Mouse (Mus musculus) intestine, postnatal 0 days (tissue): Measurements from ENCODE around the gene C2cd4d. TPM values are rescaled to one million over a fixed set of nuclear protein-coding genes. Genes with fewer than 3 reads are reported as not detected.
A peak's percentile ranks its signal among the peaks of the same experiment; 100 is the strongest.

ENCODE experiments used
- ATAC-seq: fragments of 200-750 bp; cut with Nextera tagmentation; 2 replicates; pipeline ENCODE4 v1.8.0; 2017; ENCODE audit warnings: mild to moderate bottlenecking, moderate TSS enrichment, moderate library complexity
- H3K27ac ChIP-seq: fragments of 300-500 bp; sonication (generic); 2 replicates; pipeline ENCODE4 v1.5.1; 2014; ENCODE audit warnings: mild to moderate bottlenecking, low read depth, low read length, moderate library complexity
- H3K27me3 ChIP-seq: fragments of 300-500 bp; sonication (generic); replicated peaks from 2 replicates; pipeline ENCODE4 v1.6.1; 2014; ENCODE audit warnings: low read length, mixed read lengths; ENCODE audit not compliant: control insufficient read depth, insufficient read depth
- H3K36me3 ChIP-seq: fragments of 300-500 bp; sonication (generic); 2 replicates; pipeline ENCODE4 v1.6.1; 2014; ENCODE audit warnings: mild to moderate bottlenecking, moderate library complexity; ENCODE audit not compliant: control insufficient read depth, insufficient read depth
- H3K4me1 ChIP-seq: fragments of 300-500 bp; sonication (generic); replicated peaks from 2 replicates; pipeline ENCODE4 v1.6.1; 2014; ENCODE audit warnings: antibody characterized with exemption, low read length, mixed read lengths; ENCODE audit not compliant: control insufficient read depth, insufficient read depth
- H3K4me2 ChIP-seq: fragments of 300-500 bp; sonication (generic); replicated peaks from 2 replicates; pipeline ENCODE4 v1.6.1; 2014; ENCODE audit warnings: low read depth, mild to moderate bottlenecking, moderate library complexity
- H3K4me3 ChIP-seq: fragments of 300-500 bp; sonication (generic); 2 replicates; pipeline ENCODE4 v1.5.1; 2014; ENCODE audit warnings: low read depth, low read length
- H3K9ac ChIP-seq: fragments of 300-500 bp; sonication (generic); 2 replicates; pipeline ENCODE4 v1.6.1; 2014; ENCODE audit warnings: mild to moderate bottlenecking, low read depth, low read length
- H3K9me3 ChIP-seq: fragments of 300-500 bp; sonication (generic); 2 replicates; pipeline ENCODE4 v1.6.1; 2016; ENCODE audit warnings: mixed run types; ENCODE audit not compliant: control insufficient read depth
- CTCF ChIP-seq: sonication (generic); IDR thresholded peaks from 2 replicates; pipeline ENCODE4 v1.5.1; 2016; ENCODE audit warnings: low read depth, mild to moderate bottlenecking, control low read depth, antibody characterized with exemption, moderate library complexity
- WGBS: fragments of 180-500 bp; shearing (Covaris S2); extraction: QIAGEN DNeasy Blood & Tissue Kit; methylation state at CpG from one replicate; pipeline ENCODE4 v1.1.7; 2014; 5-methylcytosine and 5-hydroxymethylcytosine counted together
- polyA plus RNA-seq: library from polyadenylated mRNA; unstranded; fragments of >200 nt; fragmentation: Nextera tagmentation; extraction: Ambion mirVana; gene quantifications from 2 replicates; pipeline ENCODE4 v1.2.1, GENCODE M21; 2015

The C2cd4d gene
- polyA plus RNA-seq, 1 experiment from 2014 or later: 0.87 TPM

DNA sequence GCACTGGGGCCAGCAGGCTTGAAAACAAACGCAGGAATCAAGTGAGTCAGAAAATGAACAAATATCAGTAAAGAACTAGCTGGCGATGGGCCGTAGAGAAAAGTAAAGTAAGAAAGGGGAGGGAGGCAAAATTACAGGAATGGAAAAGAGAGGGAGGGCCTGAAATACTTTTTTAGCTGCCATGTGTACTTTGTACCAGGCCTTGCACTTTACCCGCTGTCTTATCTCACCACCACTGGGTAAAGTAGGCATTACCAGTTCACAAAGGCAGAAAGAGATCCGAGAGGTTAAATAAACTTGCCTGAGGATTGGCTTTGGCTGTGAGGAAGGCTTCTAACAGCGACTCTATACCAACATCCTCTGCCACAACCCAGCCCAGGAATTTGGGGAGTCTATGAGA is 5.3 kb downstream of the C2cd4d start:
- no peak for TF ChIP-seq CTCF
- peak; percentile 13; the same call in 1 of the 2 replicates for ATAC-seq
- WGBS: 43% methylated on average over 6 of the region's 6 CpGs
- 0 out of 2 replicates have a peak overlapping the region, but pooled peaks have one; percentile 9 for H3K4me2 ChIP-seq
- H3K36me3 ChIP-seq: no peaks in the 10 kb centered on the region
- no peak overlapping the region for H3K9ac ChIP-seq
- H3K27ac ChIP-seq: peak overlapping the region; percentile 76
- no peaks in the 10 kb centered on the region for H3K27me3 ChIP-seq
- H3K9me3 ChIP-seq: no peaks in the 10 kb centered on the region
- no peaks in the 10 kb centered on the region; the same call in 1 of the 2 replicates for H3K4me1 ChIP-seq
- no peak overlapping the region for H3K4me3 ChIP-seq

DNA sequence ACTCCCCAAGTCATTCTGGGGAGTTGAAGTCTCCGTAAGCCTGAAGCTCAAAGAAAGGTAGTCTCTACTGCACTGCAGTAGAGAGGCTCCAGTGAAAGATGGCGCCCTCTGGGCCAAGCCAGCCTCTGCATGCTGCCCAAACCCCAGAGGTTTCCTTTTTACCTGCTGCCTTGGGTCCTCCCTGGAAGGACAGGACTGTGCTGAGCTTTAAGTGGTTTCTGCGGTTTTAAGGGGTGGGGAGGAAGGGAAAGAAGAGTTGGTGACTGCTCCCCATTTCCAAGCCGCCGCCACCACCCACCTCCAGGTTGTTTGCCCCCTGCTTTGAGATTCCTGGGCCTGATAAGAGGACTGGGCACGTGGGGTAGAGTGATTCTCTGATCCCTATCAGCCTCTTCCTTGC is 6.4 kb downstream of the C2cd4d start:
- Histone ChIP-seq H3K4me3 (no peak overlapping the region), H3K4me1 (peaks cover 1% of the 10 kb centered on the region; the same call in 1 of the 2 replicates)
- TF ChIP-seq CTCF: no peak

DNA sequence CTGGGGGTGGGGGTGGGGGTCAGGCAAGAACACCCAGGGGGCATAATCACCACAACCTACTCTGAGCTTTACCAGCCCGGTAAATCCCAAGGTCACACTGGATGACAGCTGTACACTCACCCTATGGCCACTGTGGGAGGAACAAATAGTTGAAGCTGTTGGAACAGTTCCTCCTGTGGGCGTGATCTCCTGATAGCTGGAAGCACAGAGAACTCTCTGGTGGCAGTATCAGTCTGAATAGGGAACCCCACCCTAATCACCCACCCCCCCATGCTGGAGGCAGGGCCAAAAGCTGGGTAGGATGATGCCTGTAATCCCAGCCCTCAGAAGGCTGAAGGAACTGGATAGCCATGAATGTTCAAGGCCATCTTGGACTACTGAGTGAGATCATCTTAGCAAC is 7.5 kb downstream of the C2cd4d start:
- Histone ChIP-seq H3K27ac (no peak overlapping the region), H3K9me3 (no peaks in the 10 kb centered on the region), H3K36me3 (no peaks in the 10 kb centered on the region), H3K4me1 (peaks cover 8% of the 10 kb centered on the region; the same call in 1 of the 2 replicates), H3K4me2 (no peak overlapping the region), H3K9ac (no peak overlapping the region), H3K27me3 (no peaks in the 10 kb centered on the region), H3K4me3 (no peak overlapping the region)
- no peak for ATAC-seq
- TF ChIP-seq CTCF: no peak
- WGBS: 25% methylated on average over 2 of the region's 2 CpGs

More for the DNA sequence above, 6.4 kb downstream of the C2cd4d start:
- H3K36me3 ChIP-seq: no peaks in the 10 kb centered on the region
- ATAC-seq: no peak
- no peak overlapping the region for H3K4me2 ChIP-seq
- no peak overlapping the region for H3K9ac ChIP-seq
- H3K9me3 ChIP-seq: no peaks in the 10 kb centered on the region
- no peak overlapping the region for H3K27ac ChIP-seq
- 64% methylated on average over 6 of the region's 6 CpGs for WGBS
- H3K27me3 ChIP-seq: no peaks in the 10 kb centered on the region

DNA sequence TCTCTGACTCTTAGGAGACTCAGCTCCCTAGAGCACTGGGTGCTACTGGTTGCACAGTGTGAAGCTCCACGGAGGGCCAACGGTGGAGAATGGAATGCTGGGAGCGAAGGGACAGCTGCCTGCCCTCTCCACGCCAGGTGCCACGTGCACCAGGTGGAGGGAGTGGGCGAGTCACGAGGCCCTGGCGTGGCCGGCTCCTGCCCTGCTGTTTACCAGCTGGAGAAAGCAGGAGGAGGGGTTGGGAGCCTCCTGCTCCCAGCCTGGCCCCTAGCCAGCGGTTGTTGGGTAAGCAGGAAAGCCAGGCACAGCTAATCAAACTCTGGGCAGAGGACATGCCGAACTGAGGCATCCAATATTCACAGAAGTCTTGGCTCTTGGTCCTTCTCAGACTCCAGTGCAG is 9.4 kb downstream of the C2cd4d start:
- 3% methylated on average over 11 of the region's 11 CpGs for WGBS
- H3K4me3 ChIP-seq: no peak overlapping the region
- TF ChIP-seq CTCF: no peak
- no peaks in the 10 kb centered on the region for H3K27me3 ChIP-seq
- H3K27ac ChIP-seq: peak overlapping the region; percentile 5; the same call in 1 of the 2 replicates
- peak overlapping the region; percentile 71 for H3K4me2 ChIP-seq
- H3K9me3 ChIP-seq: no peaks in the 10 kb centered on the region
- peaks cover 4% of the 10 kb centered on the region; the same call in 1 of the 2 replicates for H3K36me3 ChIP-seq
- peaks cover 11% of the 10 kb centered on the region; the same call in 1 of the 2 replicates for H3K4me1 ChIP-seq
- peak; percentile 79 for ATAC-seq
- no peak overlapping the region for H3K9ac ChIP-seq

GRCm38 (mm10) chr3:94372038-94372437 is 9.8 kb downstream of the C2cd4d start:
- no peaks in the 10 kb centered on the region for H3K27me3 ChIP-seq
- no peaks in the 10 kb centered on the region for H3K9me3 ChIP-seq
- H3K4me1 ChIP-seq: peaks cover 11% of the 10 kb centered on the region; the same call in 1 of the 2 replicates
- no peak overlapping the region for H3K4me3 ChIP-seq
- no peak for ATAC-seq
- H3K9ac ChIP-seq: no peak overlapping the region
- no peak overlapping the region; the same call in 1 of the 2 replicates for H3K27ac ChIP-seq
- TF ChIP-seq CTCF: no peak
- peak overlapping the region; percentile 71 for H3K4me2 ChIP-seq
- H3K36me3 ChIP-seq: peaks cover 4% of the 10 kb centered on the region; the same call in 1 of the 2 replicates
- WGBS: 8% methylated on average over 3 of the region's 3 CpGs

DNA sequence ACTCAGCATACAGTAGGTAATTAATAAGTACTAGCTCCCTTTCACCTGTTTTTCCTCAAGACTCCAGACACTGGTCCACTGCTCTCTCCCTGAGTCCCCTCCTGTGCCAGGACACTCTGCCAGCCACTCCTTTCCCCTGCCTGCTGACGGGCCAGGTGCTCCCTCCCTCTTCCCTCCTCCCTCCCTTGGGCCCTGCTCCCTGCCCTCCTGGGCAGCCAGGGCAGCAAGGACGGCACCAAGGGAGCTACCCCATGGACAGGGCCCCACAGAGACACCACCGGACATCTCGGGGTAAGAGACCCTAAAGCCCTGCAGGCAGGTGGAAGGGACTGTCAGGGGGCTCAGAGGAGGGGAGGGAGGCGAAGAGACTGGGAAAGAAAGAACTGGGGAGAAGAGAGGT is 10.4 kb downstream of the C2cd4d start, which contains the start of gene Rorc:
Rorc (plus strand) TSS at position 154 of the 400 bp plus-strand sequence.
- Histone ChIP-seq H3K9ac (peak within 1 kb of the TSS; percentile 53), H3K4me1 (peaks cover 11% of the 10 kb centered on the region; the same call in 1 of the 2 replicates), H3K27ac (peak within 1 kb of the TSS; percentile 77), H3K9me3 (no peaks in the 10 kb centered on the region), H3K4me3 (peak within 1 kb of the TSS; percentile 53), H3K36me3 (peaks cover 4% of the 10 kb centered on the region; the same call in 1 of the 2 replicates), H3K27me3 (no peaks in the 10 kb centered on the region), H3K4me2 (peak within 1 kb of the TSS; percentile 71)
- 19% methylated on average over 5 of the region's 5 CpGs for WGBS
- ATAC-seq: peak; percentile 63
- no peak for TF ChIP-seq CTCF
